Mouse (Mus musculus) cerebellum, adult 2 months (tissue): ENCODE results near the gene Cpsf7. TPM values are rescaled to one million over a fixed set of nuclear protein-coding genes. Genes with fewer than 3 reads are reported as not detected.

Source experiments
- DNase-seq, 2 experiments: peaks; one replicate each; pipeline ENCODE4 v3.0.0; 2021
- H3K27ac ChIP-seq: fragments of 200-500 bp; 2 replicates; pipeline ENCODE4 v1.5.1; 2012; ENCODE audit warnings: low read length, control low read depth, inconsistent platforms; ENCODE audit not compliant: insufficient read depth
- H3K27me3 ChIP-seq: fragments of 200-500 bp; 2 replicates; pipeline ENCODE4 v1.6.1; 2012; ENCODE audit warnings: inconsistent platforms, mild to moderate bottlenecking, low read length, moderate library complexity; ENCODE audit not compliant: control insufficient read depth, insufficient read depth
- H3K4me1 ChIP-seq: fragments of 200-500 bp; 2 replicates; pipeline ENCODE4 v1.6.1; 2011; ENCODE audit warnings: low read length; ENCODE audit not compliant: control insufficient read depth, insufficient read depth
- H3K4me3 ChIP-seq: fragments of 200-500 bp; replicated peaks from 2 replicates; pipeline ENCODE3; 2011; ENCODE audit warnings: mild to moderate bottlenecking, low read depth, low read length, control low read depth; ENCODE audit not compliant: insufficient read depth
- CTCF ChIP-seq: fragments of 200-500 bp; IDR thresholded peaks from 2 replicates; pipeline ENCODE4 v1.5.1; 2011; ENCODE audit warnings: low read depth, mild to moderate bottlenecking, control low read depth, low read length, moderate library complexity, borderline replicate concordance; ENCODE audit not compliant: insufficient read depth
- POLR2A ChIP-seq: fragments of 200-500 bp; IDR thresholded peaks from 2 replicates; pipeline ENCODE4 v1.6.1; 2011; ENCODE audit warnings: low read length, control low read depth, borderline replicate concordance; ENCODE audit not compliant: insufficient read depth
- WGBS: fragments of 180-500 bp; shearing (Covaris S2); methylation state at CpG from one replicate; pipeline ENCODE4 v1.1.7; 2018; 5-methylcytosine and 5-hydroxymethylcytosine counted together
- polyA plus RNA-seq: library from polyadenylated mRNA; depleted of rRNA; stranded (reverse); fragments of >200 nt; gene quantifications from 2 replicates; pipeline ENCODE4 v1.2.3, GENCODE M21; 2012; rRNA removed

The Cpsf7 gene
- polyA plus RNA-seq: 91.9 and 94.7 TPM in 2 replicates

GRCm38 (mm10) chr19:10525106-10525901, at the start of gene Cpsf7:
Gene Cpsf7, plus strand, starts transcription at chr19:10525266.
- peak within 1 kb of the TSS; percentile 86 for H3K27ac ChIP-seq
- H3K4me1 ChIP-seq: no peaks in the 10 kb centered on the region
- WGBS: under 1% methylated on average over 82 of the region's 93 CpGs
- peak within 1 kb of the TSS; percentile 92 for H3K4me3 ChIP-seq
- peak; percentile 89 to 92 for DNase-seq
- H3K27me3 ChIP-seq: no peaks in the 10 kb centered on the region
- TF ChIP-seq CTCF: no peak
- TF ChIP-seq POLR2A: peak; percentile 47; the same call in 1 of the 2 replicates

- no peaks in the 10 kb centered on the region for H3K27me3 ChIP-seq
- WGBS: 73% methylated on average over 4 of the region's 4 CpGs
- H3K4me1 ChIP-seq: no peaks in the 10 kb centered on the region; the same call in 1 of the 2 replicates
- TF ChIP-seq POLR2A (no peak), CTCF (no peak)
- no peak for DNase-seq
- no peak overlapping the region for H3K27ac ChIP-seq
- no peak overlapping the region for H3K4me3 ChIP-seq
Observed at GRCm38 (mm10) chr19:10479541-10479940, 45.5 kb upstream of the Cpsf7 start.

GRCm38 (mm10) chr19:10482703-10483102, 42.4 kb upstream of the Cpsf7 start, which contains the start of gene Ppp1r32:
Gene Ppp1r32, minus strand, starts transcription at chr19:10482928.
- H3K4me3 ChIP-seq: no peak within 1 kb of the TSS
- TF ChIP-seq POLR2A (no peak), CTCF (no peak)
- no peak for DNase-seq
- no peak within 1 kb of the TSS for H3K27ac ChIP-seq
- H3K27me3 ChIP-seq: no peaks in the 10 kb centered on the region
- no peaks in the 10 kb centered on the region; the same call in 1 of the 2 replicates for H3K4me1 ChIP-seq
- 28% methylated on average over 6 of the region's 6 CpGs for WGBS

- no peaks in the 10 kb centered on the region for H3K4me1 ChIP-seq
- TF ChIP-seq POLR2A (no peak), CTCF (peak; percentile 92)
- 24% methylated on average over 9 of the region's 9 CpGs for WGBS
- DNase-seq: peak; percentile 60 to 67
- no peak overlapping the region for H3K27ac ChIP-seq
- no peaks in the 10 kb centered on the region for H3K27me3 ChIP-seq
- no peak overlapping the region for H3K4me3 ChIP-seq
Observed at GRCm38 (mm10) chr19:10486264-10486738, 38.8 kb upstream of the Cpsf7 start.

- no peak for TF ChIP-seq POLR2A
- peaks cover 2% of the 10 kb centered on the region; the same call in 1 of the 2 replicates for H3K4me1 ChIP-seq
- H3K27ac ChIP-seq: no peak overlapping the region
- no peak overlapping the region for H3K4me3 ChIP-seq
- WGBS: 87% methylated on average over 1 of the region's 1 CpGs
- no peaks in the 10 kb centered on the region for H3K27me3 ChIP-seq
- DNase-seq: no peak
Observed at GRCm38 (mm10) chr19:10495670-10496069, 29.4 kb upstream of the Cpsf7 start.

GRCm38 (mm10) chr19:10496976-10497375, 28.1 kb upstream of the Cpsf7 start:
- no peak for DNase-seq
- Histone ChIP-seq H3K27me3 (no peaks in the 10 kb centered on the region), H3K4me1 (peaks cover 3% of the 10 kb centered on the region; the same call in 1 of the 2 replicates), H3K27ac (no peak overlapping the region), H3K4me3 (no peak overlapping the region)
- WGBS: 63% methylated on average over 2 of the region's 2 CpGs
- no peak for TF ChIP-seq POLR2A
- no peak for TF ChIP-seq CTCF

GRCm38 (mm10) chr19:10497512-10498160, 27.4 kb upstream of the Cpsf7 start:
- no peak overlapping the region for H3K27ac ChIP-seq
- H3K4me1 ChIP-seq: peaks cover 3% of the 10 kb centered on the region; the same call in 1 of the 2 replicates
- WGBS: 61% methylated on average over 8 of the region's 8 CpGs

More at GRCm38 (mm10) chr19:10497512-10498160, 27.4 kb upstream of the Cpsf7 start:
- Histone ChIP-seq H3K4me3 (no peak overlapping the region), H3K27me3 (no peaks in the 10 kb centered on the region)
- TF ChIP-seq POLR2A (no peak), CTCF (no peak)
- DNase-seq: no peak
